Mouse (Mus musculus): ENCODE measurements around the gene Fam19a1.

The Fam19a1 gene

DNA sequence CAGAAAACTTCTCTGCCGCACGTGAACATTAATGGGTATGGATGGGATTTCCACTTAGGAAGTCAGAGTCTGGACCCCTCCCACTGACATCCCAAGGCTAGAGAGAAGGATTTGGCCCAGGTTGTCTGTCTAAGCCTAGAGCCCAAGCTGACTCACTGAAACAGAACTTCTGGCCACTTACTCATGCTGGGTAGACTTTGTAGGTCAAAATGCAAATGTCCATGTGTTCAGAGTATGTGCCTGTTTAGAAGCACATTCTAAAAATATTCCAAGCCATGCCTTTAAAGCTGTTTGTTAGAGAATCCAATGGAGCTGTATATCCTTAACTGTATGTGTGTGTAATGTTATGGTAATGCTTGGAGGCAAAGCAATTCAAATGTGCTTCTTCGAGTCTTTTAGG lies 145.7 kb downstream of the Fam19a1 start:
- no peak for DNase-seq (ENCODE audit: low spot score)

DNA sequence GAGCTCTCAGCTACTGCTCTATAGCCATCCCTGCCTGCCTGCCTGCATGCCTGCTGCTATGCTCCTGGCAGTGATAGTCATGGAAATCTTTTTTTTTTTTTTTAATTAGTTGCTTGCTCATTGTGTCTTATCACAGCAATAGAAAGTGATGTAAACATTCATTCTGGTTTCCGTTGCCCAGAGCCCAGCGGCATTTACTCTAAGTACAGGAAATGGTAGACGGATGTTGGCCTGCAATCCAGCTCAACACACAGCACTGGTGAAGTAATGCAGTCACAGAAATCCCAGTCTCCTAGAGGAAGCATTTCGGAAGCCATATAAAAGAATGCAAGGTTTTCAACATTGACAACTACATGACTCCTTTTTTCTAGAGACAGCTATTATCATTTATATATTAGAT lies 153.5 kb downstream of the Fam19a1 start:
- DNase-seq (ENCODE audit: low spot score), result no peak

DNA sequence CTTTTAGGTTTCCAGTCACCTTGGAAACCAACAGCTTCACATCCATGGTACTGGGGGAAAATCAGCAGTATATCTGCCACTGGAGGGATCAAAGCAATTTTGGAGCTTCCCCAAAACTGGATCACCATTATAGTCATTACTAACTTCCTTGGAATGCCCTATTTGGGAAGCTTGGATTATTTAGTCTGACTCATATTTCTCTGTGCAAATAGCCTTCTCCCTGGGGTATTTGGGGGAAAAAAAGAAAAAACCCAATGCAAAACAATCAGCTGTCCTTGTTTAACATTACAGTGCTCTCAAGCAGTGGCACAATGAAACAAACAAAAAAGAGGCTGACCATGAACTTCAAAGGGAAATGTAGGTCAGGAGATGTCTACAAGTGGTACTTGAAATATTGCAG lies 155.8 kb downstream of the Fam19a1 start:
- no peak for DNase-seq (ENCODE audit: low spot score)

DNA sequence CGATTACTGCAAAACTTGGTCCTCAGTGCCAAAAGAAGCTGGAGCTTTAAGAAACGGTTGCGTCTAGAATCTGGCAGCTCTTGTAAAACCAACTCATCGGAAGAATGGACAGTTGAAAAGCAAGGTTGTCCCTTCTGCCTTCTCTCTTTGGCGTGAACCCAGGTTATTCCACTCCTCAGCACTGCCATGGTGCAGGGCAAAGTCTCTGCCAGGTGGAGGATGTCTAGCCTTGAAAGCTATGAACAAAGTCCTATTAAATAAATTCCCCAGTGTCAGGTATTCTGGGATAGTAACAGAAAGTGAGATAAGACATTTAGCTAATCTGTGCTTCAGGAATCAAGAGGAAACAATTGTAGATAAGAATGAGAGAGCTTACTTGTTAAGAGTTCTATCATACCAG lies 157.5 kb downstream of the Fam19a1 start:
- DNase-seq (ENCODE audit: low spot score), result no peak

- no peak for DNase-seq (ENCODE audit: low spot score)
Observed at GRCm38 (mm10) chr6:96283731-96284130, 170.8 kb downstream of the Fam19a1 start.

GRCm38 (mm10) chr6:96284590-96284989 lies 171.6 kb downstream of the Fam19a1 start:
- no peak for DNase-seq (ENCODE audit: low spot score)

GRCm38 (mm10) chr6:96286276-96286675 lies 173.3 kb downstream of the Fam19a1 start:
- DNase-seq (ENCODE audit: low spot score), result no peak

DNA sequence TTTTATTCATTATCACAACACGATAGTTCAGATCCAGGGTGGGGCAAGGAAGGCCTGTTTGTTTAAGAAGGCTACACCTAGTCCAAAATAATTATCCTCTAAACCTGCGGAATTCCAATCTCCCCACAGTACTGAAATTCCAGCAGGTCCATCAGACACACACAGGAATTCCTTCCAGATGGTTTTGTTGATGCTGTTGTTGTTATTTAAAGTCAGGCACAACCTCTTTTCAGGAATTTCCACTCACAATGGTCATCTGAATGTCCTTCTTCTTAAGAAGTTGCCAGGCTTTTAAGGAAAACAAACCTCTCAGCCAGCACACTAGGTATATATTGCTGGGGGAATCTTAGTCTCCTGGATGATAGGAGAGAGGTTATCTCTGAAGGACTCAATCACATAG lies 174.4 kb downstream of the Fam19a1 start:
- DNase-seq (ENCODE audit: low spot score), result no peak

GRCm38 (mm10) chr6:96289672-96290071 lies 176.7 kb downstream of the Fam19a1 start:
- DNase-seq (ENCODE audit: low spot score), result no peak

- no peak for DNase-seq (ENCODE audit: low spot score)
Observed at GRCm38 (mm10) chr6:96347491-96347890, 234.5 kb downstream of the Fam19a1 start.

GRCm38 (mm10) chr6:96349446-96350025 lies 236.6 kb downstream of the Fam19a1 start:
- no peak for DNase-seq (ENCODE audit: low spot score)

DNA sequence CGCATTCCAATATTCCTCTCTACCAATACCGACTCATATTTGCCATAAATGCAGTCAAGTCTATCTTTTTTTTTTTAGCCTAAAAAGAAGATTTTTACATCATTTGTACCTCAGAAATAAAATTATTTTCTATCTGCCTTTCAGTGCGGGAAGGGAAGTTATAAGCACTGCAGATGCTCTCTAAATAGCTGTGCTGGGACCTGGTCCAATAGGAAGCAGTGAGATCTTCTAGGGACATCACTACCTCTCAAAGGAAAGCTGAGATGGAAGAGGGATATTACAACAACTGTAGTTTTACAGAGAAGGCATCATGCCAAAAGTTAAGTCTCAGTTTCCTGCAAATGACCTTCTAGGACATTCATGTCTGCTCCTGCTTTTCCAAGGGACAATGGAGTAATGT lies 256.6 kb downstream of the Fam19a1 start:
- no peak for DNase-seq (ENCODE audit: low spot score)

GRCm38 (mm10) chr6:96372848-96373247 lies 259.9 kb downstream of the Fam19a1 start:
- no peak for DNase-seq (ENCODE audit: low spot score)

DNA sequence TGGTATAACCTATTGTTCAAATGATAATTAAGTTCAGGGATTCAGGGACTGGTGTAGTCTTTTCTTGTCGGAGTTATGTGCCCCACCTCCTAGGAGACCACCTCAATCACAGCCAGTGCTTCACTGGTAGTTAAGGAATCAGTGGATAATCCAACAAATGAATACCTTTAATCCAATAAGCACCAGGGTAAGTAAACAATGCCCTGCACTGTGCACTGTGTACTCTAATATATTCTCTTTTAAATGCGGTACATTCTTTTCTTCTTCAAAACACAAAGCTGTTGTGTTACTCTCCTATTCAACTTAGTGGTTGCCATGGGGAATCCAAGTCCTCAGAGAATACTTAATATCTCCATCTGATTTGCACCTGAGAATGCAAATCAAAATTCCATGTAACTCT lies 260.3 kb downstream of the Fam19a1 start:
- DNase-seq (ENCODE audit: low spot score), result no peak

GRCm38 (mm10) chr6:96376773-96377172 lies 263.8 kb downstream of the Fam19a1 start:
- no peak for DNase-seq (ENCODE audit: low spot score)

GRCm38 (mm10) chr6:96379229-96379628 lies 266.3 kb downstream of the Fam19a1 start:
- DNase-seq (ENCODE audit: low spot score), result no peak

DNA sequence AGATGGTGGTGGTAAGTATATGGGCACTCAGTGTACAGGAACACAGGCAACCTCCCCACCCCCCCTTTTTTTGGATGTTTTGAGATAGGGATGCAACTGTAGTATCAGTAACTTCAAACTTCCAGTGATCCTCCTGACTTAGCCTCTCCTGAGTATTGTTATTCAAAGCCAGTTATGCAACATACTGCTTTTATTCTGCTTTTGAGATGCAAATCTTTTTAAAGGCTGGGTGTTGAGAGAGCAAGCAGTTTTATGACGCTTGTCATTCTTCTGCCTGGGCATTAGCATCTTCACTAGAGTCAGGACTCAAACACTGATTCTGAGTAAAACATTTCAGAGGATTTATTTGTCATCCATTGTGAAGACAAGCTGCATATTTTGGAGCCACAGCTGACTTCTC lies 271.5 kb downstream of the Fam19a1 start:
- no peak for DNase-seq (ENCODE audit: low spot score)

GRCm38 (mm10) chr6:96418866-96419265 lies 305.9 kb downstream of the Fam19a1 start:
- no peak for DNase-seq (ENCODE audit: low spot score)

GRCm38 (mm10) chr6:96419704-96420382 lies 306.9 kb downstream of the Fam19a1 start:
- no peak for DNase-seq (ENCODE audit: low spot score)

GRCm38 (mm10) chr6:96420515-96420914 lies 307.6 kb downstream of the Fam19a1 start:
- no peak for DNase-seq (ENCODE audit: low spot score)

- no peak for DNase-seq (ENCODE audit: low spot score)
Observed at GRCm38 (mm10) chr6:96429390-96429789, 316.4 kb downstream of the Fam19a1 start.

DNA sequence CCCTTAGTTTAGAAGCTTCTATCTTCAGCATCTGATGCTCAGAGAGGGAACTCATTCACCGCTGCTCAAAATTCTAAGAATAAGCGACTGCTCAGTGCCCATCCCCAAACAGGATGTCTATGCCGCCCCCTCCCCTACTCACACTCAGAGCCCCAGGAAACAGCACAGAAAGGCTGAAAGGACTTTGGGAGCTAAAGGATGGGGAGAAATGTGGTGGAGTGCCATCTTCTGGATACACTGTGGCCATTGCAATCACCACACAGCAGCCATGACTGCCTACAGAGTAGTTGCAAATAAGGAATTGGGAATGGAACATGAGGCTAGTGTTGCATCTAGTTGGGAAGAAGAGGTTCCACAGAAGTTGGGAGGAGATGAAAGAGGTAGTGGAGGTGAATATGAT lies 319.4 kb downstream of the Fam19a1 start:
- no peak for DNase-seq (ENCODE audit: low spot score)

GRCm38 (mm10) chr6:96433896-96434295 lies 320.9 kb downstream of the Fam19a1 start:
- DNase-seq (ENCODE audit: low spot score), result no peak

DNA sequence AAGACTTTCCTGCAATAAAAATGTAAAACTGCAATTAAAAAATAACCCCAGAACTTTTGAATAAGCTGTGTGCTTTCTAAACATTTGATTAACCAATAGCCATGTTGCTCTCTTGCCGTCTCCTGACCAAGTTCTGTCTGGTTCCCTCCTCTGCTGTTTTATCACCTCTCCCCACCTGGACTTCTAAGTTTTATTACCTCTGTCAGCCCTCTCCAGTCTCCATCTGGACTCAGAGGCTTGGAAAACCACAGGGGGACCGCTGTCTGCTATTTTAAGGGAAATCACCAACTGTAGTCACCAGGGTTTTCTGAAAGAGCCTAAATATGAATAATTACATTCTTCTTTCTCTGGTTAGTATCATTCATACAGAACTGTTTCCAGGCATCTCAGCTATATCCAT lies 322.6 kb downstream of the Fam19a1 start:
- DNase-seq (ENCODE audit: low spot score), result no peak
